Mouse (Mus musculus) heart, embryonic 15.5 days (tissue): ENCODE measurements around the gene Cd84. TPM values are rescaled to one million over a fixed set of nuclear protein-coding genes. Genes with fewer than 3 reads are reported as not detected.
"Not testable (repeated sequence)": the region's sequence is repeated elsewhere in the genome, so short reads cannot be mapped to it uniquely, and the experiment has no call there.

Experiments
- ATAC-seq: fragments of 200-750 bp; cut with Nextera tagmentation; replicated peaks from 2 replicates; pipeline ENCODE4 v1.8.0; 2017; ENCODE audit warnings: low read depth, moderate TSS enrichment; ENCODE audit not compliant: insufficient number of reproducible peaks, insufficient read depth, low FRiP score
- H3K27ac ChIP-seq: fragments of 300-500 bp; sonication (generic); 2 replicates; pipeline ENCODE4 v1.5.1; 2015; ENCODE audit warnings: mild to moderate bottlenecking, inconsistent platforms
- H3K27me3 ChIP-seq: fragments of 300-500 bp; sonication (generic); 2 replicates; pipeline ENCODE4 v1.6.1; 2015; ENCODE audit warnings: inconsistent platforms
- H3K36me3 ChIP-seq: fragments of 300-500 bp; sonication (generic); 2 replicates; pipeline ENCODE4 v1.6.1; 2015; ENCODE audit warnings: mild to moderate bottlenecking, inconsistent platforms
- H3K4me1 ChIP-seq: fragments of 300-500 bp; sonication (generic); replicated peaks from 2 replicates; pipeline ENCODE4 v1.6.1; 2015; ENCODE audit warnings: inconsistent platforms
- H3K4me2 ChIP-seq: fragments of 300-500 bp; sonication (generic); 2 replicates; pipeline ENCODE4 v1.6.1; 2015; ENCODE audit warnings: inconsistent platforms, mild to moderate bottlenecking, moderate library complexity
- H3K4me3 ChIP-seq: fragments of 300-500 bp; sonication (generic); 2 replicates; pipeline ENCODE4 v1.5.1; 2015; ENCODE audit warnings: mild to moderate bottlenecking, inconsistent platforms
- H3K9ac ChIP-seq: fragments of 300-500 bp; sonication (generic); 2 replicates; pipeline ENCODE4 v1.6.1; 2015; ENCODE audit warnings: mild to moderate bottlenecking, inconsistent platforms
- H3K9me3 ChIP-seq: fragments of 300-500 bp; sonication (generic); replicated peaks from 2 replicates; pipeline ENCODE4 v1.6.1; 2016; ENCODE audit warnings: inconsistent platforms
- WGBS: fragments of 180-500 bp; shearing (Covaris S2); methylation state at CpG from one replicate; pipeline ENCODE4 v1.1.7; 2015; ENCODE audit warnings: mixed read lengths; 5-methylcytosine and 5-hydroxymethylcytosine counted together
- polyA plus RNA-seq: library from polyadenylated mRNA; unstranded; fragments of >200 nt; fragmentation: Nextera tagmentation; extraction: Ambion mirVana; gene quantifications from 2 replicates; pipeline ENCODE4 v1.2.1, GENCODE M21; 2015

Gene Cd84
- polyA plus RNA-seq, 1 experiment from 2014 or later: 1.6 TPM

DNA sequence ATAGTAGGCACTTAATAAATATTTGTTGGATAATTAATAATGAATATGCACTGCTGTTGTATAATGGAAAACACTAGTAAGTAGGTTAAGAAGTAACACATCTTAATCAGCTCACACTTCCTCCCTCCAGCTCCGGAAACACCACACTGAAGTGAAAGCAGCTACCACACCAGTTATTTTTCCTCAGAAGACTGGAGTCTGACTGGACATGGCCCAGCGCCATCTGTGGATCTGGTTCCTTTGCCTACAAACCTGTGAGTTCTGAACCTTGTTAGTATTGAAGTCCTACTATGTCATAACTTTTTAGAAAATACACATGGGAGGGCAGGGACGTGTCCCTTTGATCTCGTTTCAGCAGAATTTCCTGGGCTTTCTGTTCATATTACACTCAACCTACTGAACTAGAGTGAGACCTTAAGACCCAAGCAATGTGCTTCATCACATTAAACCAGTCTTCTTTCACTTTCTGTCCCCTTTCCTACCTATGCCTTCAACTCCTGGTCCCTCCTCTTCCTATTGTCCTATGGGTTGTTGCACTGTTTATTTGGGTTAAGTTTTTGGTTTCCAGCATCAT, 1.0 kb downstream of the Cd84 start:
- H3K27ac ChIP-seq: no peak overlapping the region
- ATAC-seq: no peak
- H3K27me3 ChIP-seq: no peaks in the 10 kb centered on the region
- 53% methylated on average over 4 of the region's 4 CpGs for WGBS
- no peak overlapping the region for H3K9ac ChIP-seq
- H3K4me1 ChIP-seq: no peaks in the 10 kb centered on the region
- H3K9me3 ChIP-seq: no peaks in the 10 kb centered on the region
- H3K4me3 ChIP-seq: no peak overlapping the region
- 0 out of 2 replicates have a peak overlapping the region, but pooled peaks have one; percentile 6 for H3K4me2 ChIP-seq
- no peaks in the 10 kb centered on the region for H3K36me3 ChIP-seq

DNA sequence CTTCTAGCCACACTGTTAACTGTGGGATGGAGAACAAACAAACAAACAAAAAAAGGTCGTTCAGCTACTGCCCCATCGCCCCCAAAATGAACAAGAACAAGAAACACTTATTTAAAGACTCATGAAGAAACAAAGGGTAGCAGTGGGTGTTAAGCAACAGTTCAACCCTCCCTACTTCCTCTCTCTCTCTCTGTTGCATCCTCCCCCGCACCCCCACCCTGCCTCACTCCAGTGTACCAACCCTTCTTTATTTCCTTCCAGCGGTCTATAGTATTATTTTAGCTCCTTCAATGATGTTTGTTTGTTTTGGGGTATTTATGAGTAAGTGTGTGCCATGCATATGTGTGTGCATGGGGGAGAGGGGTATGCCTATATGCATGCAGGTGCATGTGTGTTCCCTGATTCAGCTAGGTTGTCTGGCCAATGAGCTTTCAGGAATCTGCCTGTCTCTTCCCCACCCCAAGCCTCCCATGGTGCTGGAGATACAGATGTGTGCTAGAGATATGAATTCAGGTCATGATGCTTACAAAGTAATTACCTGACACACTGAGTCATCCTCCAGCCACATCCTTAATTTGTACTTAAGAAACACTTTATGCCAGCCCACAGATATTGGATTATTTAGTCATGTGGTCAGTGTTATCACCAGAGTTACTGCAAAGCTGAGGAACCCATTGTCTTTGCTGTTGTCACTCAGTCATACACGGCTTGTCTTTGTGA, 5.7 kb downstream of the Cd84 start:
- Histone ChIP-seq H3K9me3 (no peaks in the 10 kb centered on the region), H3K36me3 (no peaks in the 10 kb centered on the region), H3K9ac (no peak overlapping the region), H3K27me3 (no peaks in the 10 kb centered on the region), H3K4me1 (no peaks in the 10 kb centered on the region), H3K27ac (no peak overlapping the region), H3K4me3 (no peak overlapping the region), H3K4me2 (no peak overlapping the region)
- WGBS: 69% methylated on average over 5 of the region's 5 CpGs
- ATAC-seq: no peak

DNA sequence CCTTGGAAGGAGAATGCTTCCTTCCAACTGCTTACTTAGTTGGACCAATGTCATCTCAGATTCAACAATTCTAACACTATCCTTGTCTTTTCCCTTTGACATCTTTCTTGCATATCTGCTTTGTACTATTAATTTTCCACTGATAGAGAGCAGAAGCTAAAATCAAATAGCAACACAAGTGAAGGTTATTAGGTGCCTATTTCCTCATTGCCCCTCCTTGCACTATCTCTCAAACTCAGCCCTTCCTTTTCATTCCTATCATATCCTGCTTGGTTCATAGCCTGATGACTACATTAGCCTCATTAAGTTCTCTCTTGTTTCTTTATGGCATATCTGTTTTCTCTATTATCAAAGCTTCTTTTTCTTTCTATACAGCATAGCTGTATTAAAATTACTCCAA, 8.7 kb downstream of the Cd84 start:
- Histone ChIP-seq H3K27ac (no peak overlapping the region), H3K27me3 (no peaks in the 10 kb centered on the region)

DNA sequence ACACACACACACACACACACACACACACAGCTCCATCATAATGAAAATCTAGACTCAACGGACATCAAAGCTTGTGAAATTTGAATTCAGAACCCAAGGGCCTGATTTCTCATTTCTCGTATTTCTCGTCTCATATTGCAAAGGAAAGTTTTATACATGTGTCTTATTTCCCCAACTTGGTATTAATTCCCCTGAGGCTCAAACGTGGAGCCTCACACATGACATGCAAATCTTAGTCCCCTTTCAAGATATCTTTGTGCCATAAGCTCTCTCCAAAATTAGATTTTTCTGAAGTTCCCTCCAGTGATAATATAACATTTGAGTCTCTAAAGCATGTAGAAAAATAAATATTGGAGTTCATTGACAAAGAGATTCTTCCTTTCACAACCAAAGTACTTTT, 9.3 kb downstream of the Cd84 start:
- H3K27me3 ChIP-seq: no peaks in the 10 kb centered on the region
- H3K9ac ChIP-seq: no peak overlapping the region
- no peak overlapping the region for H3K4me3 ChIP-seq
- no peak overlapping the region for H3K4me2 ChIP-seq
- 76% methylated on average over 4 of the region's 4 CpGs for WGBS
- H3K4me1 ChIP-seq: no peaks in the 10 kb centered on the region
- H3K9me3 ChIP-seq: no peaks in the 10 kb centered on the region
- H3K36me3 ChIP-seq: no peaks in the 10 kb centered on the region
- ATAC-seq: no peak
- no peak overlapping the region for H3K27ac ChIP-seq

More for the DNA sequence above, 8.7 kb downstream of the Cd84 start:
- Histone ChIP-seq H3K36me3 (no peaks in the 10 kb centered on the region), H3K4me3 (no peak overlapping the region), H3K4me2 (no peak overlapping the region), H3K9me3 (no peaks in the 10 kb centered on the region), H3K9ac (no peak overlapping the region), H3K4me1 (no peaks in the 10 kb centered on the region)
- ATAC-seq: no peak

DNA sequence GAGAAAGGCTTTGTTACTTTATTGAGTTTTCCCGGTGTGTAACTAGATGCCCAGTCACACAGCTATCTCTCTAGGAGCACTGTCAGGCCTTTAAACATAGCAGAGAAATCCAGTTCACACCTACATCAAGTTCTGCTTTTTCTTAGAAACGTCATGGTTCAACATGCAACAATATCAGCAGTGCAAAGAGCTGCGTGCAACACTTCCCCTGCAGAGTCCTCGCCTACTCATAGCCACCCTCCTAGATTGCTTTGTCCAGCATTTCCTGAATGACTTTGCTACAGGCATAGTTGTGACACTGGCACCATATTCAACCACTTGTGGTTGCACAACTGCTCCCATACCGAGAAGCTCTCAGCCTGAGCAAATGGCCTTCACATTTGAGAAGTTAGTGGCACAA, 10.0 kb downstream of the Cd84 start:
- ATAC-seq: no peak
- 74% methylated on average over 5 of the region's 5 CpGs for WGBS
- Histone ChIP-seq H3K9me3 (no peaks in the 10 kb centered on the region), H3K9ac (no peak overlapping the region), H3K36me3 (no peaks in the 10 kb centered on the region), H3K27me3 (no peaks in the 10 kb centered on the region), H3K4me2 (no peak overlapping the region), H3K4me3 (no peak overlapping the region), H3K4me1 (no peaks in the 10 kb centered on the region), H3K27ac (no peak overlapping the region)

DNA sequence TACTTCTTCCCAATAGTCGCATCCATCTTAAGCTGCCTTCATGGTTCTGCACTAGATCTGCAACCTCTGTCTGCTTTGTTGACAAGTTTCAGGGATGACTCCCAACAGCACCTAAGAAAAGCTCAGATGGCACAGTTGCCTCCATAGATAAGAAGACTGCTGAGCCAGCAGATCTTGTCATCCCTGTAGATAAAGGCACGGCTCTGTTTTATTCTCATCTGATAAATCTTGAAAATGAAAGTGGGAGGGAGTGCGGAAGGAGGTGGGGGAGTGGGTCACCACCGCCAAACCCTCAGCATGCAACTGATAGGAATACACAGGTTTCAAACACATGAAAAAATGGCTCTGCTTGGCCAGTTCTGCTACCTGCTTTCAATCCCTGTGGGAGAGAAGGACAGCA, 26.0 kb downstream of the Cd84 start:
- Histone ChIP-seq H3K9ac (no peak overlapping the region), H3K36me3 (no peaks in the 10 kb centered on the region), H3K4me1 (no peaks in the 10 kb centered on the region), H3K4me2 (no peak overlapping the region), H3K27ac (no peak overlapping the region), H3K4me3 (no peak overlapping the region), H3K27me3 (no peaks in the 10 kb centered on the region), H3K9me3 (no peaks in the 10 kb centered on the region)
- 60% methylated on average over 4 of the region's 4 CpGs for WGBS
- ATAC-seq: no peak

DNA sequence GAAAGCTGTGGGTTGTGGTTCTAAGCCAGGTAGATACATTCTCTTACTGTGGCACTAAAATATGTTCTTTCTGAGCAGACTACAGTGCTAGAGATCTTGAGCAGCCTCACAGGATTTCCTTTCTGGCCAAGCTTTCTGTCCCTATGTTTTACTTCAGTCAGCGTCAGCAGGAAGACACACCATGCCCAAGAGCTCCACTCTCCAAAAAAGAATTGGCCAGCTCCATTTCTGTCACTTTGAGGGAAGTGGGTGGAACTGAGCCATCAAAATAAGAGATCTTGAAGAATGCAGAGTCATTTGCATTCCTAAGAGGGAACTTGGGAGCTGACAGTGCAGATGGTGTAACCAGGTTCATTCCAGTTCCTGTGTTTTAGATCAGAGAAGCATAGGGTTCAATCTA, 47.5 kb downstream of the Cd84 start:
- Histone ChIP-seq H3K9ac (no peak overlapping the region), H3K4me2 (no peak overlapping the region), H3K9me3 (no peaks in the 10 kb centered on the region), H3K36me3 (no peaks in the 10 kb centered on the region), H3K4me1 (no peaks in the 10 kb centered on the region), H3K27me3 (no peaks in the 10 kb centered on the region), H3K27ac (no peak overlapping the region), H3K4me3 (no peak overlapping the region)
- WGBS: 74% methylated on average over 1 of the region's 1 CpGs
- no peak for ATAC-seq

DNA sequence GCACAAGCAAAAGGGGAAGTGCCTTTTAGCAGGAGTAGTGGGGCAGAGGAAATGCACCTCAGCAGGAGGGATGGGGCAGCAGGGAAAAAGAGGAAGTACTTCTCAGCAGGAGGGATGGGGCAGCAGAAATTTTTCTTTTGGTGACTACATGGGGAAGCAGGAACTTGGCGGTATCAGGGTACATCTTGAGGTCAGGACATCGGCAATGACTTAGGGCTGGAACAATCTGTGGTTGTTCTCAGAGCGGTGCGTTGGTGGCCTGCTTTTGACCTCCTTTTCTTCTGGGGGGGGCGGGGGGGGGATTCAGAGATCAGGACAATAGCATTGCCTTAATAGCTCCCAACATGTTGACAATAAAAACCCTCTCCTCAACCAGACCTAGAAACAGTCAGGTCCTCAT, 55.9 kb downstream of the Cd84 start, which contains the start of gene Gm10521:
Gene Gm10521, plus strand, starts transcription at position 301 of the 400 bp plus-strand sequence.
- H3K4me3 ChIP-seq, ATAC-seq, H3K36me3 ChIP-seq, H3K27ac ChIP-seq, H3K9ac ChIP-seq, H3K4me1 ChIP-seq, H3K4me2 ChIP-seq, H3K27me3 ChIP-seq, H3K9me3 ChIP-seq: not testable (repeated sequence)
- WGBS: 84% methylated on average over 5 of the region's 5 CpGs

DNA sequence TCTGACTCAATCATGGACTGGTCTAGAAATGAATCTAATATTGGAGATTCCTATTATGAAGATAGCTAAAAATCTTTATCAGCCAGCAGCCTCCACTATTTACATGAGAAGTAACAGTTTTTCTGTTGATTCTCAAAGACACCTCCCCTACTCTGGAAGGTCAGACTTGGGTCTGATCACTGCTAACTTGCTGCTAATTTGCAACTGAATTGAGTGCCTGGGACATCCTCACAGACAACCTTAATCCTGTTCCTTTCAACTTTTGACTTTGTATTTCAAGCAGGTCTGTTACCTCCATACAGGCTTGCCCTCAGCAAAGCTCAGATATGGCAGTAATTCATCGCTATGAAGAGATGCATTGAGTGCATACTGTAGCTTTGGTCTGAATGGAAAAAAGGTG, 64.5 kb downstream of the Cd84 start:
- Histone ChIP-seq H3K27ac (no peak overlapping the region), H3K9me3 (no peaks in the 10 kb centered on the region), H3K36me3 (no peaks in the 10 kb centered on the region), H3K9ac (no peak overlapping the region), H3K4me3 (no peak overlapping the region), H3K4me1 (no peaks in the 10 kb centered on the region), H3K27me3 (no peaks in the 10 kb centered on the region), H3K4me2 (no peak overlapping the region)
- WGBS: 73% methylated on average over 1 of the region's 1 CpGs
- no peak for ATAC-seq

DNA sequence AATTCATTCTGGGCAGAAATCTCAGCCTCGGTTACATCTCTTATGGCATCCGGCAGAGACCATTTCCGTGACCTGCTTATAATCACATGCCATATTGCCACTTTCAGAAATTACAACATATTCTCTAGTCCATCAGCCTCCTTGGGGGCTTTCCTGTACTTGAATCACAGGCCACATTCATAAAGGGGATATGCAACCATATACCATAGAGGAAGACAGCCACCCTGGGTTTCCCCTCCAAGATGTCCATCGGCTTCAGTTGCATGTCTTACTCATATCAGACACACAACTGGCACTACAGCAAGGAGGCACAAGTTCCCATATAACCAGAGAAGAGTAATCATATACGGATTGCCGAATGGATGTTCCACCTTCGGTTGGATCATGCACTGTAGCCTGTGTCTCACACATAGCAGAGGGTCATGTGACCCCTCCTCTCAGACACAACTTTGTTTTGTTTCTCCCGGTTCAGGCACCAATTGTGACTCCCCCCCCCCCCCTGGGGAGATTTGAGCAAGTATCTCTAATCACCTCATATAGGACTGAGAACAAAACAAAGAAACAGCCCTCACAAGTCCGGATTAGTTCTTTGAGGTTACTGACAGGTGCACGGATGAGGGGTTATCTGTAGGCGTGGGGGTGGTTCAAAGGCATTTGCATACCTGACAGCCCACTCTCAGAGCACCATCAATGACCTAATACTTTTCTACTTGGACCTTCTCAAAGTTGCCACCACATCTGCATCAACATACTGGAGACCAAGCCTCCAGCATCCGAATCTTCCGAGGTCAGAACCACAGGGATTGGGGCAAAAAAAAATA, 76.4 kb downstream of the Cd84 start:
- Histone ChIP-seq H3K36me3 (no peaks in the 10 kb centered on the region), H3K4me3 (no peak overlapping the region), H3K9me3 (no peaks in the 10 kb centered on the region), H3K4me2 (no peak overlapping the region), H3K4me1 (no peaks in the 10 kb centered on the region), H3K27me3 (no peaks in the 10 kb centered on the region), H3K27ac (no peak overlapping the region), H3K9ac (no peak overlapping the region)
- 77% methylated on average over 13 of the region's 13 CpGs for WGBS
- ATAC-seq: no peak

DNA sequence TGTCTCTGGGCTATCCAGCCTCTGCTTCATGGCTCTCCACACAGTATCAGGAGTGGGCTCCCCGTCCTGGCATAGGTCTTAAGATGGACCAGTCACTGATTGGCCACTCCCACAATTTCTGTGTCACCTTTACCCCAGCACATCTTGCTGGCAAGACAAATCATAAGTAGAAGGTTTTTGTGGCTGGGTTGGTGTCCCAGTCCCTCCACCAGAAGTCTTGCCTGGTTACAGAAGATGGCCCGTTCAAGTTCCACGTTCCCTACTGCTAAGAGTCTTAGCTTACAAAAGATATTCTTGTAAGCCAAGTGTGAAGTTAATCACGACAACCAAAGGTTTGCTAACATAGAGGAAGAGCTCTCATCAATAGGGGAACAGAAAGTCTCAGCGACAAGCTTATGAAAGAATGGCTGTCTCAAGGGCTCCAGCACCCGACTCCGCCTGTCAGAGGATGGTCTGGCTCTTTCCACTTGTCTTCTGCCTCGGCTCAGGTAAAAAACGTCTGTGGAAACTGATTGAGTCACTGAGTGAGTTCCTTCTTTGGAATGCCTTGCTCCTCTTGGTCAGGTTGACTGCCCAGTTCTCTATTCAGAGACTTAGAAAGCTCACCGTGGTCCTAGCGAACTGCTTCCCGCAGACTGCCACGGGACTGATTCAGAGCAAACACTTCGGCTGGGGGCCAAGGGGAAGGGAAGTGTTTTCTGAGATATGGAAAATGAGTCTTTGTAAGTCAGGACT, 78.0 kb downstream of the Cd84 start, which contains the start of gene Slamf6:
Gene Slamf6, plus strand, starts transcription at position 211 of the 735 bp plus-strand sequence.
- 53% methylated on average over 14 of the region's 14 CpGs for WGBS
- H3K9me3 ChIP-seq: no peaks in the 10 kb centered on the region
- no peak within 1 kb of the TSS for H3K9ac ChIP-seq
- no peak for ATAC-seq
- H3K4me1 ChIP-seq: no peaks in the 10 kb centered on the region
- H3K27me3 ChIP-seq: no peaks in the 10 kb centered on the region
- peak within 1 kb of the TSS; percentile 22; the same call in 1 of the 2 replicates for H3K4me3 ChIP-seq
- no peak within 1 kb of the TSS for H3K27ac ChIP-seq
- no peaks in the 10 kb centered on the region for H3K36me3 ChIP-seq
- H3K4me2 ChIP-seq: peak within 1 kb of the TSS; percentile 30
